Mouse (Mus musculus): ENCODE results near the gene Etl4.

- TF ChIP-seq GATA1 (IDR thresholded peaks at IDR 0.05; ENCODE audit: low read length), result no peak
- no peak for TF ChIP-seq TAL1 (IDR thresholded peaks at IDR 0.05; ENCODE audit: low read length)
Measured at GRCm38 (mm10) chr2:20532623-20533022, 623.0 kb downstream of the Etl4 start.

Data from erythroblast, embryonic 14.5 days (primary cell).